Mouse (Mus musculus) neural tube, embryonic 14.5 days (tissue): ENCODE measurements around the gene Ehhadh. TPM values are rescaled to one million over a fixed set of nuclear protein-coding genes. Genes with fewer than 3 reads are reported as not detected.

Experiments used
- ATAC-seq: fragments of 200-750 bp; cut with Nextera tagmentation; 2 replicates; pipeline ENCODE4 v1.8.0; 2017; ENCODE audit warnings: low read depth, mild to moderate bottlenecking, moderate TSS enrichment, moderate library complexity
- H3K27ac ChIP-seq: fragments of 300-500 bp; sonication (generic); 2 replicates; pipeline ENCODE4 v1.5.1; 2014; ENCODE audit warnings: low read depth, mild to moderate bottlenecking, control low read depth, low read length, moderate library complexity, mixed read lengths
- H3K27me3 ChIP-seq: fragments of 300-500 bp; sonication (generic); 2 replicates; pipeline ENCODE4 v1.6.1; 2014; ENCODE audit warnings: low read length; ENCODE audit not compliant: control insufficient read depth, insufficient read depth
- H3K36me3 ChIP-seq: fragments of 300-500 bp; sonication (generic); 2 replicates; pipeline ENCODE4 v1.6.1; 2014; ENCODE audit warnings: low read length, mixed read lengths; ENCODE audit not compliant: control insufficient read depth, insufficient read depth
- H3K4me1 ChIP-seq: fragments of 300-500 bp; sonication (generic); 2 replicates; pipeline ENCODE4 v1.6.1; 2014; ENCODE audit warnings: low read length; ENCODE audit not compliant: control insufficient read depth, insufficient read depth
- H3K4me2 ChIP-seq: fragments of 300-500 bp; sonication (generic); 2 replicates; pipeline ENCODE4 v1.6.1; 2014; ENCODE audit warnings: mild to moderate bottlenecking, low read depth, low read length, control low read depth
- H3K4me3 ChIP-seq: fragments of 300-500 bp; sonication (generic); 2 replicates; pipeline ENCODE4 v1.5.1; 2014; ENCODE audit warnings: low read depth, low read length, control low read depth, mixed read lengths
- H3K9ac ChIP-seq: fragments of 300-500 bp; sonication (generic); replicated peaks from 2 replicates; pipeline ENCODE4 v1.6.1; 2014; ENCODE audit warnings: low read depth, mild to moderate bottlenecking, control low read depth, low read length, mixed read lengths
- H3K9me3 ChIP-seq: fragments of 300-500 bp; sonication (generic); 2 replicates; pipeline ENCODE4 v1.6.1; 2016; ENCODE audit warnings: low read length; ENCODE audit not compliant: control insufficient read depth
- WGBS: fragments of 180-500 bp; shearing (Covaris S2); extraction: QIAGEN DNeasy Blood & Tissue Kit; methylation state at CpG from one replicate; pipeline ENCODE4 v1.1.7; 2014; 5-methylcytosine and 5-hydroxymethylcytosine counted together
- polyA plus RNA-seq: library from polyadenylated mRNA; unstranded; fragments of >200 nt; fragmentation: Nextera tagmentation; extraction: Ambion mirVana; gene quantifications from 2 replicates; pipeline ENCODE4 v1.2.1, GENCODE M21; 2014

Gene Ehhadh
- polyA plus RNA-seq, 1 experiment from 2014 or later: 2.0 TPM

DNA sequence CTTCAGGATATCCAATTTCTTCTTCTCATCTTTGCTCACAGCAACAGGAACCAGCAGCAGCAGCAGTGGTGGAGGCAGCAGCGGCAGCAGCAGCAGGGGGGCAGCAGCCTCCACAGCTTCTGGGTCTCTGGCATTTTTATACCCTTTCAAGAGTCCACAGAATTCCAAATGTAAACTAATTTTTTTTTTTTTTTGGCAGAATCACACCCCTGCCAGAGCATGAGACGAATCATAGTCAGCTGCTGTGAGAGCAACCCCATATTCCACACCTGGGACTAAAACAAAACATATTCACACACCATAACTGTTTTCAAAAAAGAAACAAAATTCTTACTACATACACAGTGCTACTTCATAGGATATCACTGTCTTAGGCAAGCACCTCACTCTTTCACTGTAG lies 1.6 kb upstream of the Ehhadh start:
- Histone ChIP-seq H3K36me3 (no peaks in the 10 kb centered on the region), H3K9ac (no peak overlapping the region), H3K27ac (no peak overlapping the region), H3K4me2 (no peak overlapping the region), H3K4me1 (peaks cover 16% of the 10 kb centered on the region; the same call in 1 of the 2 replicates), H3K9me3 (no peaks in the 10 kb centered on the region), H3K4me3 (no peak overlapping the region), H3K27me3 (no peaks in the 10 kb centered on the region)
- WGBS: 88% methylated on average over 2 of the region's 2 CpGs
- no peak for ATAC-seq

DNA sequence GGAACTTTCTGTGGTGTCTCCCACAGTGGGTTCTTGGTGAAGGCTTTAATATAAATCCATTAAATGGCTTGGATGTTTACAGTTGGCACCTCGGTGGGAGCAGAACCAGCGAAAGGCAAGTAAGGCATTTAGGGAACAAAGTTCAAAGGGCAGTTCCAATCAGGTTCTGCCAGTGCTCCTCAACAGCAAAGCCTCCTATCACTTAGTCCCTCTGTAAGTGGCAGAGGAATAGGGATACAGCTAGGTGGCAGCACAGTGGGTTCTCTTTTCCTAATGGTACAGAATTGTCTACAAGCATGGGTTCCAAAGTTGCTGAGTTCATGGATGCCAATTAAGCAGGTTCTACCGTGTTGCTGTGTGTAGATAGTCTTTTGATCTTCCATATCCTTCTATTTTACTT lies 974 bp upstream of the Ehhadh start:
- Histone ChIP-seq H3K4me2 (no peak overlapping the region), H3K9me3 (no peaks in the 10 kb centered on the region), H3K36me3 (no peaks in the 10 kb centered on the region), H3K9ac (no peak overlapping the region), H3K27me3 (no peaks in the 10 kb centered on the region), H3K27ac (no peak overlapping the region), H3K4me1 (peaks cover 13% of the 10 kb centered on the region; the same call in 1 of the 2 replicates), H3K4me3 (no peak overlapping the region)
- WGBS: 57% methylated on average over 3 of the region's 3 CpGs
- no peak for ATAC-seq

DNA sequence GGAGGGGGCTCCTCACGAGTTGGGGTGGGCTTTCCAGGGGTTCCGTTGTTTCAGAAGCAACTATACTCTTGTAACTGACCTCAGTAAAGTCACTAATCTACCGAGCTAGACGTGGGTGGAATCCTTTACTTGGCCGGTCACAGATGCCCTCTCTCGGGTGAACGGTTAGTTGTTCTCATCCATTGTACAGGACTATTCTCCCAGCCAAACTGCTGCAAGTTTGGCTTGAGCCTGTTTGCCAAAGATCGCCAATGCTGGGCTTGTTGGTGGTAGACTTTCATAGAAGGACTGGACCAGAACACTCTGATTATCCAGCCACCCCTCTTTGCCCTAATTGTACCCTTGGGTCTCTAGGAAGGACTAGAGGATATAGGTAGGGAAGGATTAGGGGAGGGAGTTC lies 1.3 kb downstream of the Ehhadh start:
- Histone ChIP-seq H3K36me3 (no peaks in the 10 kb centered on the region), H3K27ac (no peak overlapping the region), H3K27me3 (no peaks in the 10 kb centered on the region), H3K4me2 (no peak overlapping the region), H3K4me1 (peaks cover 10% of the 10 kb centered on the region; the same call in 1 of the 2 replicates), H3K4me3 (no peak overlapping the region), H3K9me3 (no peaks in the 10 kb centered on the region), H3K9ac (no peak overlapping the region)
- WGBS: 90% methylated on average over 8 of the region's 8 CpGs
- ATAC-seq: no peak

DNA sequence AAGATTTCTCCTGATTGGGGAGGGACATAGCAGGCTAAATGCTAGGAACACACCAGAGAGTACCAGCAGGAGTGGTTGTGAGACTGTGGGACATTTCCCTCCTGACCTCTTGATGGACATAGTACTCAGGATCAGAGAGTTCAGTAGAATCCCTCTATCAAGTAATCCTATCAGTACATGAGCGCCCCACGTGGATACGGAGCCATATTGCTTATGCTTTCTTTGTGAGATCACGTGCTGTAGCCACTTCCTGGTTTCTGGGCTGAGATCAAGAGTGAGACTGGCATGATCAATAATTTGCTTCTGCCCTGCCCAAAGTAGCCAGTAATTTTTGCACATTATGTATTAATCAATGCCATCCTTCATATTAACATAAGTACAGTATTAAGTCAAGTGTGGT lies 2.6 kb downstream of the Ehhadh start:
- WGBS: 81% methylated on average over 4 of the region's 4 CpGs

DNA sequence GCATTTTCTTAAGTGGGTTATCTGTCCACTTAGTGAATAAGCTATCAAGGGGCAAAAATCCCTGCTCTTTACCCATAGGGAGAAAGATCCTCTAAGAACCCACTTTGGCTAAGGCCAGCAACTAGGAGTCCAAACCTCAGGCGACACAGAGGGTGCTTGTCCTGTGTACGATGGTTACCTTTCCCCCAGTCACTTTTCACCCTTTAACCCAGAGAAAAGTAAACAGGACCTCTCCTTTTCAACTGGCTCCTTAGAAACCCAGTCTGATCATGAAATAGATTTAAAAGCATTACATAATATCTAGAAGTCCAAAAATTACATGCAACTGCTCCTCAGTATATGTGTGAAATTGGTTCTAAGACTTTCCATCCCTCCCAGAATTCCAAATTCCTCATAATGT lies 4.8 kb downstream of the Ehhadh start:
- H3K27me3 ChIP-seq: no peaks in the 10 kb centered on the region
- no peak overlapping the region for H3K4me3 ChIP-seq
- no peaks in the 10 kb centered on the region for H3K9me3 ChIP-seq
- H3K4me2 ChIP-seq: no peak overlapping the region
- no peak for ATAC-seq
- no peak overlapping the region for H3K27ac ChIP-seq
- H3K36me3 ChIP-seq: no peaks in the 10 kb centered on the region
- H3K9ac ChIP-seq: no peak overlapping the region
- WGBS: 86% methylated on average over 2 of the region's 2 CpGs
- peaks cover 6% of the 10 kb centered on the region; the same call in 1 of the 2 replicates for H3K4me1 ChIP-seq

More for the DNA sequence above, 2.6 kb downstream of the Ehhadh start:
- Histone ChIP-seq H3K27me3 (no peaks in the 10 kb centered on the region), H3K36me3 (no peaks in the 10 kb centered on the region), H3K9me3 (no peaks in the 10 kb centered on the region), H3K27ac (no peak overlapping the region), H3K9ac (no peak overlapping the region), H3K4me2 (no peak overlapping the region), H3K4me1 (peaks cover 10% of the 10 kb centered on the region; the same call in 1 of the 2 replicates), H3K4me3 (no peak overlapping the region)
- no peak for ATAC-seq

DNA sequence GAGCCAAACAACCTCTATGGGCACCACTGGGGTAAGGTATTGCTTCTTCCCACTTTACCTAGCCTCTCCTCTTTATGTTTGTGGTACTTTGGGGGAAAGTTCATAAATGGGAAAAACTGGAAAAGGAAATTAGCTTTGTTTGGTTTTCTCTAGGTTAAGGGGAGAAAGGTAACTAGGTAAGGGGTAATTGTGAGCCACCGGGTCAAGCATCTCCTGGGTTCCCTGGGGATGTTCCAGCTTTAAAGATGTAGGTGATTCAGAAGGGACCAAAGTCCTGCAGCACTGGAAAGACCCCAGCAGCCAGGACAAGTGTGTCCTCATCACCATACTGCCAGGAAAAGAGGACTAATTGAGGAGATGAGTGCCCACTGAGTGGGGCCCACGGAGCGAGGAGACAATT lies 5.7 kb downstream of the Ehhadh start:
- 81% methylated on average over 3 of the region's 3 CpGs for WGBS
- no peaks in the 10 kb centered on the region for H3K27me3 ChIP-seq
- no peak for ATAC-seq

DNA sequence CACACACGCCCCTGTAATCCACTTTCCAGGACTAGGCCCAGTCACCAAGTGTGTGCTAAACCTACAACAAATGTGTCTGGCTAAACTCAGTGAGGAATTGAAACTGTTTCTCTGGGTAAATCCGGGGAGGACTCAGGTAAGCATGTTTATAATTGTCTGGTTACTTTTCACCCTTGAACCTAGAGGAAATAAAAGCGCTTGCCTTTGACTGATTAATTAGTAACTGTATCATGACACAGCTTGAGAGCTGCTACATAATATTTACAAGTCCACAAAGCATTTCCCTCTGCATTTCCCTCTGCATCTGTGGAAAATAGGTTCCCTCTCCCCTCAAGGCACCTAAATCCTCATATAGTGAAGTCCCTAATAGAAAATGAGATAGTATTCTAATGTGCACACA lies 6.3 kb downstream of the Ehhadh start:
- 80% methylated on average over 3 of the region's 3 CpGs for WGBS
- no peak overlapping the region for H3K4me3 ChIP-seq
- no peaks in the 10 kb centered on the region for H3K4me1 ChIP-seq
- no peak overlapping the region for H3K9ac ChIP-seq
- H3K27me3 ChIP-seq: no peaks in the 10 kb centered on the region
- H3K4me2 ChIP-seq: no peak overlapping the region
- H3K27ac ChIP-seq: no peak overlapping the region
- no peak for ATAC-seq
- no peaks in the 10 kb centered on the region for H3K9me3 ChIP-seq
- no peaks in the 10 kb centered on the region for H3K36me3 ChIP-seq

More for the DNA sequence above, 5.7 kb downstream of the Ehhadh start:
- no peak overlapping the region for H3K27ac ChIP-seq
- 0 out of 2 replicates have a peak, but pooled peaks cover under 1% of the 10 kb centered on the region for H3K4me1 ChIP-seq
- no peak overlapping the region for H3K4me3 ChIP-seq
- H3K9ac ChIP-seq: no peak overlapping the region
- no peak overlapping the region for H3K4me2 ChIP-seq
- no peaks in the 10 kb centered on the region for H3K36me3 ChIP-seq
- no peaks in the 10 kb centered on the region for H3K9me3 ChIP-seq

DNA sequence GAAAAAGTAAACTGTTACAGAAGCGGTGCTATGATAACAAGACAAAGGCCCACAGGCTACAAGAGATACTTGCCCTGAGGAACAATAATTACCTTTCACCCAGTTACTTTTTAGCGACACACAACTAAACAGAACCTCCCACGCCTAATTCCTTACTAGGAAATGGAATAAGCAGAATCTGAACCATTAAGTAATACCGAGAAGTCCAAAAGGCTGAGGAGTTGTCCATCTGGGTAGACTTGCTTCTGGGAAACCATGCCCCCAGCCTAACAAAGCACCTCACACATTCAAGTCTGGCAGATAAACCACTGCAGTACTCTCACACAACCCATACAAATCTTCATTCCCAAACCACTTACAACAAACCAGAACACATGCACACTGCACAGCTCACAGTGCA lies 8.5 kb downstream of the Ehhadh start:
- H3K4me3 ChIP-seq: no peak overlapping the region
- no peaks in the 10 kb centered on the region for H3K4me1 ChIP-seq
- H3K27me3 ChIP-seq: no peaks in the 10 kb centered on the region
- H3K9me3 ChIP-seq: no peaks in the 10 kb centered on the region
- no peak overlapping the region for H3K9ac ChIP-seq
- no peaks in the 10 kb centered on the region for H3K36me3 ChIP-seq
- H3K27ac ChIP-seq: no peak overlapping the region
- no peak overlapping the region for H3K4me2 ChIP-seq
- 92% methylated on average over 4 of the region's 4 CpGs for WGBS
- no peak for ATAC-seq

DNA sequence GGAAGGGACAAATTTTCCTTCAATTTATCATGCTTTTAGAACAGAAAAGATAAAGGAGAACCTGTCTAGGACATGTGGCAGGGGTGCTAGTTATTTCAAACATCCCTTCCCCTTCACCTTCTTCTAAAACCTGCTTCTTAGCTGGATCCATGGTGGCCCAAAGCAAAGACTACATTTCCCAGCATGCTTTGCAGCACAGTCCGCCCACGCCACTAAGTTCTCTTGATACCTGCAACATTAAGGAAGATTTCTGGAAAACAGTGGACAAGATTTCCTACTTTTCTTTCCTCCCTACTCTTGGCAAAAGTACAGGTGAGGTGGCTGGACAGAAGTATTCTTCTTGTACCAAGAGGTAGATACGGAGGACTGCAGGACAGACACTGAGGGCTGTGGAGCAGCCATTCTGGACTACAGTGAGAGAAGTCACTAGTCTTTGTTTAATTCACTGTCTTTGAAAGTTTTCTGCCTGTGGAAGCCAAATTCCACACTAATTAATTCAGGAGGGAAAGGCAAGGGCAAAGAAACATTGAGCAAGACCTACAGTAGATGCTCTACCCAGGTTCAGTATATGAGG lies 9.2 kb downstream of the Ehhadh start:
- no peaks in the 10 kb centered on the region for H3K36me3 ChIP-seq
- H3K9me3 ChIP-seq: no peaks in the 10 kb centered on the region
- no peaks in the 10 kb centered on the region for H3K27me3 ChIP-seq
- no peak overlapping the region for H3K27ac ChIP-seq
- no peak overlapping the region for H3K9ac ChIP-seq
- H3K4me1 ChIP-seq: no peaks in the 10 kb centered on the region
- 43% methylated on average over 3 of the region's 3 CpGs for WGBS
- no peak for ATAC-seq
- no peak overlapping the region for H3K4me3 ChIP-seq
- no peak overlapping the region for H3K4me2 ChIP-seq
